Mouse (Mus musculus): Measurements from ENCODE around the gene AC109138.7. TPM values are rescaled to one million over a fixed set of nuclear protein-coding genes. Genes with fewer than 3 reads are reported as not detected.

AC109138.7 gene
- polyA plus RNA-seq, 1 experiment from 2014 or later: not detected

- H3K4me1 ChIP-seq (ENCODE audit: insufficient read depth, low read depth, low read length): 0 out of 2 replicates have a peak, but pooled peaks cover 4% of the 10 kb centered on the region
- peak within 1 kb of the TSS; percentile 62 for H3K4me2 ChIP-seq (replicated peaks; ENCODE audit: low read depth, low read length)
- TF ChIP-seq EP300 (IDR thresholded peaks at IDR 0.05) (no peak), CTCF (IDR thresholded peaks at IDR 0.05) (no peak)
- peak within 1 kb of the TSS; percentile 45 for H3K4me3 ChIP-seq (ENCODE audit: low read depth, low read length)
- ATAC-seq (peak; percentile 97), DNase-seq (ENCODE audit: low spot score) (peak; percentile 92)
- H3K27ac ChIP-seq (ENCODE audit: low read length): peak within 1 kb of the TSS; percentile 71
- 8% methylated on average over 46 of the region's 46 CpGs for WGBS
- H3K9ac ChIP-seq (replicated peaks; ENCODE audit: low read depth): peak within 1 kb of the TSS; percentile 58
- H3K36me3 ChIP-seq (ENCODE audit: insufficient read depth, low read length): no peaks in the 10 kb centered on the region
- no peaks in the 10 kb centered on the region for H3K9me3 ChIP-seq (ENCODE audit: low read length)
- no peaks in the 10 kb centered on the region for H3K27me3 ChIP-seq (replicated peaks; ENCODE audit: insufficient read depth, low read length)
These were observed 54.6 kb downstream of the AC109138.7 start, which contains the start of gene Ssh3 for GRCm38 (mm10) chr19:4268566-4269361. Gene Ssh3 (minus strand): TSS chr19:4269180.

DNA sequence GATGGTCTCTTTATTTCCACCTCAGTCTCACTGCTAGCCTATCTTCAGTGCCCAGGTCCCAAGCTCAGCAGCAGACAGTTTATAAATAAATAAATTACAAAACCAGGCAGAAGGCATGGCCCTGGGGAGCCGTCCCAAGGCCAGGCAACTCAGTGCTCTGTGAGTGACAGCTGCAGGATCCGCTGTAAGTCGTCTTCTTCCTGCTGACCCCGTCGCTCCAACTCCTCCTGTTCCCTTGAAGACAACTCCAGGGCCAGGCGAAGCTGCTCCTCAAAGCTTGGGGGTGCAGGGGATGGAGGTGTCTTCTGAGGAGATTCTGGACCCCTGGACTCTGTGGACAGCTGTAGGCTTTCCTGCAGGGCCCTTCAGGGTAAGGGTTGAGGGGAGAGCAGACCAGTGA is 56.0 kb downstream of the AC109138.7 start:
- H3K4me2 ChIP-seq (replicated peaks; ENCODE audit: low read depth, low read length): no peak overlapping the region
- H3K27me3 ChIP-seq (replicated peaks; ENCODE audit: insufficient read depth, low read length): no peaks in the 10 kb centered on the region
- ATAC-seq: no peak
- TF ChIP-seq EP300 (IDR thresholded peaks at IDR 0.05): no peak
- no peak for TF ChIP-seq CTCF (IDR thresholded peaks at IDR 0.05)
- H3K9ac ChIP-seq (replicated peaks; ENCODE audit: low read depth): no peak overlapping the region
- H3K4me1 ChIP-seq (ENCODE audit: insufficient read depth, low read depth, low read length): 0 out of 2 replicates have a peak, but pooled peaks cover 4% of the 10 kb centered on the region
- no peaks in the 10 kb centered on the region for H3K36me3 ChIP-seq (ENCODE audit: insufficient read depth, low read length)
- no peaks in the 10 kb centered on the region for H3K9me3 ChIP-seq (ENCODE audit: low read length)
- H3K4me3 ChIP-seq (ENCODE audit: low read depth, low read length): no peak overlapping the region
- H3K27ac ChIP-seq (ENCODE audit: low read length): no peak overlapping the region
- 50% methylated on average over 6 of the region's 6 CpGs for WGBS
- no peak for DNase-seq (ENCODE audit: low spot score)

GRCm38 (mm10) chr19:4270972-4271371 is 56.8 kb downstream of the AC109138.7 start:
- Histone ChIP-seq H3K4me2 (replicated peaks; ENCODE audit: low read depth, low read length) (no peak overlapping the region), H3K27ac (ENCODE audit: low read length) (no peak overlapping the region), H3K27me3 (replicated peaks; ENCODE audit: insufficient read depth, low read length) (no peaks in the 10 kb centered on the region), H3K4me1 (ENCODE audit: insufficient read depth, low read depth, low read length) (0 out of 2 replicates have a peak, but pooled peaks cover 4% of the 10 kb centered on the region), H3K9ac (replicated peaks; ENCODE audit: low read depth) (no peak overlapping the region), H3K36me3 (ENCODE audit: insufficient read depth, low read length) (no peaks in the 10 kb centered on the region), H3K9me3 (ENCODE audit: low read length) (no peaks in the 10 kb centered on the region), H3K4me3 (ENCODE audit: low read depth, low read length) (no peak overlapping the region)
- WGBS: 94% methylated on average over 11 of the region's 11 CpGs
- no peak for DNase-seq (ENCODE audit: low spot score)
- TF ChIP-seq EP300 (IDR thresholded peaks at IDR 0.05) (no peak), CTCF (IDR thresholded peaks at IDR 0.05) (no peak)
- ATAC-seq: no peak

DNA sequence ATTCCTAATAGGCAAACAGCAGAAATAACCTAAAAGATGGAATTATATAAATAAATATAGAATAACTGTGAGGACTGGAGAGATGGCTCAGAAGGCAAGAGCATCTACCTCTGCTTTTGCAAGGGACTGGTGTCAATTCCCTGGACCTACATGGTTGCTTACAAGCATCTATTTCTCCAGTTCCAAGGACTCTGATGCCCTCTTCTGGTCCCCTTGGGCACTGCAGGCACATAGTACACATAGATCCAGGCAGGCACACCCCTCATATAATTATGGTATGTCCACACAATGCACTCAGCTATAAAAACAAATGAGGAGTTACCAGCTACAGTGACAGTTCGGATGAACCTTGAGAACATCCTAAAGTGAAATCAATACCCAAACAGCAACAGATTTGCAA is 65.3 kb downstream of the AC109138.7 start:
- no peak for ATAC-seq
- 91% methylated on average over 1 of the region's 1 CpGs for WGBS
- no peak for TF ChIP-seq EP300 (IDR thresholded peaks at IDR 0.05)
- peak; percentile 50 for TF ChIP-seq CTCF (IDR thresholded peaks at IDR 0.05)
- no peak for DNase-seq (ENCODE audit: low spot score)
- Histone ChIP-seq H3K27me3 (replicated peaks; ENCODE audit: insufficient read depth, low read length) (no peaks in the 10 kb centered on the region), H3K4me3 (ENCODE audit: low read depth, low read length) (no peak overlapping the region), H3K36me3 (ENCODE audit: insufficient read depth, low read length) (no peaks in the 10 kb centered on the region), H3K27ac (ENCODE audit: low read length) (no peak overlapping the region), H3K4me1 (ENCODE audit: insufficient read depth, low read depth, low read length) (no peaks in the 10 kb centered on the region), H3K9me3 (ENCODE audit: low read length) (no peaks in the 10 kb centered on the region), H3K9ac (replicated peaks; ENCODE audit: low read depth) (no peak overlapping the region), H3K4me2 (replicated peaks; ENCODE audit: low read depth, low read length) (no peak overlapping the region)

GRCm38 (mm10) chr19:4280425-4280824 is 66.3 kb downstream of the AC109138.7 start:
- 94% methylated on average over 9 of the region's 9 CpGs for WGBS
- DNase-seq (ENCODE audit: low spot score) (no peak), ATAC-seq (no peak)
- Histone ChIP-seq H3K27me3 (replicated peaks; ENCODE audit: insufficient read depth, low read length) (no peaks in the 10 kb centered on the region), H3K27ac (ENCODE audit: low read length) (no peak overlapping the region), H3K9ac (replicated peaks; ENCODE audit: low read depth) (no peak overlapping the region), H3K4me3 (ENCODE audit: low read depth, low read length) (no peak overlapping the region), H3K36me3 (ENCODE audit: insufficient read depth, low read length) (no peaks in the 10 kb centered on the region), H3K4me1 (ENCODE audit: insufficient read depth, low read depth, low read length) (no peaks in the 10 kb centered on the region), H3K9me3 (ENCODE audit: low read length) (no peaks in the 10 kb centered on the region), H3K4me2 (replicated peaks; ENCODE audit: low read depth, low read length) (no peak overlapping the region)
- TF ChIP-seq CTCF (IDR thresholded peaks at IDR 0.05) (no peak), EP300 (IDR thresholded peaks at IDR 0.05) (no peak)

Small RNA genes within 50 kb of the gene (microRNA-seq; reads per million reads assigned to microRNA genes)
- gene Gm26115 (not detected), gene Mir6985 (0.73 reads per million)

Other genes starting within 250 kb of the AC109138.7 start
- 0.47 and 0.71 TPM in 2 replicates for gene Aldh3b2, start 242.0 kb upstream of the AC109138.7 start, polyA plus RNA-seq (2015; fragmentation: Nextera tagmentation; extraction: Ambion mirVana)
- gene Acy3, start 227.8 kb upstream of the AC109138.7 start, polyA plus RNA-seq (2015; fragmentation: Nextera tagmentation; extraction: Ambion mirVana): 14.9 and 15.7 TPM in 2 replicates
- not detected in 2 replicates for gene Tbx10, start 221.6 kb upstream of the AC109138.7 start, polyA plus RNA-seq (2015; fragmentation: Nextera tagmentation; extraction: Ambion mirVana)
- gene Nudt8, start 213.8 kb upstream of the AC109138.7 start, polyA plus RNA-seq (2015; fragmentation: Nextera tagmentation; extraction: Ambion mirVana): 27.0 and 28.5 TPM in 2 replicates
- 1.1 TPM in 2 replicates for gene Gm49405, start 213.7 kb upstream of the AC109138.7 start, polyA plus RNA-seq (2015; fragmentation: Nextera tagmentation; extraction: Ambion mirVana)
- 1.9 and 2.0 TPM in 2 replicates for gene Doc2g, start 211.0 kb upstream of the AC109138.7 start, polyA plus RNA-seq (2015; fragmentation: Nextera tagmentation; extraction: Ambion mirVana)
- 130 and 152 TPM in 2 replicates for gene Ndufv1, start 201.6 kb upstream of the AC109138.7 start, polyA plus RNA-seq (2015; fragmentation: Nextera tagmentation; extraction: Ambion mirVana)
- gene Gstp1, start 176.4 kb upstream of the AC109138.7 start, polyA plus RNA-seq (2015; fragmentation: Nextera tagmentation; extraction: Ambion mirVana): 273 and 288 TPM in 2 replicates
- 6.3 and 7.3 TPM in 2 replicates for gene Gstp2, start 168.3 kb upstream of the AC109138.7 start, polyA plus RNA-seq (2015; fragmentation: Nextera tagmentation; extraction: Ambion mirVana)
- gene Gstp3, start 154.8 kb upstream of the AC109138.7 start, polyA plus RNA-seq (2015; fragmentation: Nextera tagmentation; extraction: Ambion mirVana): 6.5 and 6.9 TPM in 2 replicates
- gene Cabp2, start 132.8 kb upstream of the AC109138.7 start, polyA plus RNA-seq (2015; fragmentation: Nextera tagmentation; extraction: Ambion mirVana): not detected in 2 replicates
- 154 and 164 TPM in 2 replicates for gene Cdk2ap2, start 117.2 kb upstream of the AC109138.7 start, polyA plus RNA-seq (2015; fragmentation: Nextera tagmentation; extraction: Ambion mirVana)
- 17.0 and 18.9 TPM in 2 replicates for gene Pitpnm1, start 114.4 kb upstream of the AC109138.7 start, polyA plus RNA-seq (2015; fragmentation: Nextera tagmentation; extraction: Ambion mirVana)
- 78.5 and 82.1 TPM in 2 replicates for gene Aip, start 88.5 kb upstream of the AC109138.7 start, polyA plus RNA-seq (2015; fragmentation: Nextera tagmentation; extraction: Ambion mirVana)
- not detected in 2 replicates for gene Gpr152, start 74.6 kb upstream of the AC109138.7 start, polyA plus RNA-seq (2015; fragmentation: Nextera tagmentation; extraction: Ambion mirVana)
- gene Cabp4, start 70.3 kb upstream of the AC109138.7 start, polyA plus RNA-seq (2015; fragmentation: Nextera tagmentation; extraction: Ambion mirVana): 0.08 and 0.10 TPM in 2 replicates
- 183 and 192 TPM in 2 replicates for gene Coro1b, start 65.7 kb upstream of the AC109138.7 start, polyA plus RNA-seq (2015; fragmentation: Nextera tagmentation; extraction: Ambion mirVana)
- 3.4 and 3.7 TPM in 2 replicates for gene Ptprcap, start 60.8 kb upstream of the AC109138.7 start, polyA plus RNA-seq (2015; fragmentation: Nextera tagmentation; extraction: Ambion mirVana)
- gene Rps6kb2, start 51.0 kb upstream of the AC109138.7 start, polyA plus RNA-seq (2015; fragmentation: Nextera tagmentation; extraction: Ambion mirVana): 28.4 and 35.1 TPM in 2 replicates
- gene Carns1, start 38.9 kb upstream of the AC109138.7 start, polyA plus RNA-seq (2015; fragmentation: Nextera tagmentation; extraction: Ambion mirVana): 1.8 and 2.6 TPM in 2 replicates
- gene Tbc1d10c, start 23.1 kb upstream of the AC109138.7 start, polyA plus RNA-seq (2015; fragmentation: Nextera tagmentation; extraction: Ambion mirVana): 3.9 and 4.5 TPM in 2 replicates
- gene Ppp1ca, start 22.3 kb upstream of the AC109138.7 start, polyA plus RNA-seq (2015; fragmentation: Nextera tagmentation; extraction: Ambion mirVana): 619 and 631 TPM in 2 replicates
- 14.1 and 14.3 TPM in 2 replicates for gene Rad9a, start 12.7 kb upstream of the AC109138.7 start, polyA plus RNA-seq (2015; fragmentation: Nextera tagmentation; extraction: Ambion mirVana)
- gene Clcf1, start 119 bp upstream of the AC109138.7 start, polyA plus RNA-seq (2015; fragmentation: Nextera tagmentation; extraction: Ambion mirVana): 7.6 and 8.0 TPM in 2 replicates
- gene Pold4, start 17.5 kb downstream of the AC109138.7 start, polyA plus RNA-seq (2015; fragmentation: Nextera tagmentation; extraction: Ambion mirVana): 58.6 and 63.6 TPM in 2 replicates
- 22.7 and 24.4 TPM in 2 replicates for gene Ssh3, start 54.8 kb downstream of the AC109138.7 start, polyA plus RNA-seq (2015; fragmentation: Nextera tagmentation; extraction: Ambion mirVana)
- 2.0 and 2.6 TPM in 2 replicates for gene Ankrd13d, start 68.8 kb downstream of the AC109138.7 start, polyA plus RNA-seq (2015; fragmentation: Nextera tagmentation; extraction: Ambion mirVana)
- 13.9 and 14.0 TPM in 2 replicates for gene Grk2, start 91.9 kb downstream of the AC109138.7 start, polyA plus RNA-seq (2015; fragmentation: Nextera tagmentation; extraction: Ambion mirVana)
- gene Kdm2a, start 183.9 kb downstream of the AC109138.7 start, polyA plus RNA-seq (2015; fragmentation: Nextera tagmentation; extraction: Ambion mirVana): 16.5 and 18.5 TPM in 2 replicates
- gene Rhod, start 225.1 kb downstream of the AC109138.7 start, polyA plus RNA-seq (2015; fragmentation: Nextera tagmentation; extraction: Ambion mirVana): 25.0 and 25.1 TPM in 2 replicates